Mouse (Mus musculus): ENCODE results near the gene Fbxo24. TPM values are rescaled to one million over a fixed set of nuclear protein-coding genes. Genes with fewer than 3 reads are reported as not detected.

Fbxo24 gene
- polyA plus RNA-seq, 1 experiment from 2014 or later: 0.13 TPM

DNA sequence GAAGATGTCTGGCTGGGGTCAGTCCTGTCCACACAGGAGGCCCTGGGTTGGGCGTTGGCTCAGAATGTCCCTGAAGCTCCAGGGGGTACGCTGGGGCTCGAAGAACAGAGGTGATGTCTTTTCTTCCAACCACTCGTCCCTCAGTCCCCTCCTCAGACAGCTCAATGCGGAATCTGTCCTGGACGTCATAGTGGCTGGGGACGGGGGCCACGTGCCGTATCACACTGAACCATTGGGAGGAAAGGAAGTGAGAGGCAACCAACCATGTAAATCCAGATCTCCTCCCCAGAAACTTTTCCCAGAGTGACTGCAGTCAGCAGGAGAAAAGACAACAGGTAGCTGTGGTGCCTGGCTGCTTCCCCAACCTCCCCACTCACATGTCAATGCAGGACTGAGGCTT lies 29.2 kb downstream of the Fbxo24 start:
- 48% methylated on average over 9 of the region's 9 CpGs for WGBS
- H3K4me3 ChIP-seq: peak overlapping the region; percentile 75
- peak overlapping the region; percentile 97 for H3K4me2 ChIP-seq
- no peaks in the 10 kb centered on the region for H3K27me3 ChIP-seq
- no peaks in the 10 kb centered on the region for H3K9me3 ChIP-seq
- H3K36me3 ChIP-seq: peaks cover 25% of the 10 kb centered on the region
- H3K4me1 ChIP-seq: peaks cover 33% of the 10 kb centered on the region
- H3K27ac ChIP-seq: 0 out of 2 replicates have a peak overlapping the region, but pooled peaks have one; percentile 86
- ATAC-seq (ENCODE audit: insufficient number of reproducible peaks, insufficient read depth, low FRiP score, low TSS enrichment, low read depth): no peak
- H3K9ac ChIP-seq: peak overlapping the region; percentile 88

DNA sequence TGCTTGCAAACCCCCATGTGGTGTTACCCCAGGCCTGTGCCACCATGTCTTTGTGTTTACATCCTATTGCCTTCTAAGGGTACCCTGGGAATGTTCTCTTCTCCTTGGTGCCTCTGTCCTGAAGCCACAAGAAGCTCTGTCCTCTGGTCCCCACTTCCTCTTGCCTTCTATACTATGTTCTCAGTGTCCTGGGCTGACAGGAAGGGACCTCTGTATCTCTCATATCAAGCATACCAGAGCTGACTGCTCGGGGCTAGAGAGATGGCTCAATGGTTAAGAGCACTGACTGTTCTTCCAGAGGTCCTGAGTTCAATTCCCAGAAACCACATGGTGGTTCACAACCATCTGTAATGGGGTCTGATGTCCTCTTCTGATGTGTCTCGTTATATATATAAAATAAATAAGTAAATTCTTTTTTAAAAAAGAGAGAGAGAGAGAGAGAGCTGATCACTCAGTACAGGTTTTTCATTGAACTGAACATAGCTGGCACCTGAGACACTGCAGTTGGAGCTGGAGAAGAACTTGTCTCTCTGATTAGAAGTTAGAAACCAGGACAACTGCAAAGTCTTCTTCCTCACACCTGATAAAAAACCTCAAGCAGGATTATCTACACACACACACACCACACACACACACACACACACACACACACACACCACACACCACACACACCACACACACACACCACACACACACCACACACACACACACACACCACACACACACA lies 30.5 kb downstream of the Fbxo24 start:
- Histone ChIP-seq H3K4me1 (peaks cover 26% of the 10 kb centered on the region), H3K27ac (no peak overlapping the region), H3K27me3 (no peaks in the 10 kb centered on the region), H3K4me2 (no peak overlapping the region), H3K4me3 (no peak overlapping the region), H3K36me3 (peaks cover 17% of the 10 kb centered on the region), H3K9ac (no peak overlapping the region), H3K9me3 (no peaks in the 10 kb centered on the region)
- WGBS: 85% methylated on average over 2 of the region's 2 CpGs
- ATAC-seq (ENCODE audit: insufficient number of reproducible peaks, insufficient read depth, low FRiP score, low TSS enrichment, low read depth): no peak

DNA sequence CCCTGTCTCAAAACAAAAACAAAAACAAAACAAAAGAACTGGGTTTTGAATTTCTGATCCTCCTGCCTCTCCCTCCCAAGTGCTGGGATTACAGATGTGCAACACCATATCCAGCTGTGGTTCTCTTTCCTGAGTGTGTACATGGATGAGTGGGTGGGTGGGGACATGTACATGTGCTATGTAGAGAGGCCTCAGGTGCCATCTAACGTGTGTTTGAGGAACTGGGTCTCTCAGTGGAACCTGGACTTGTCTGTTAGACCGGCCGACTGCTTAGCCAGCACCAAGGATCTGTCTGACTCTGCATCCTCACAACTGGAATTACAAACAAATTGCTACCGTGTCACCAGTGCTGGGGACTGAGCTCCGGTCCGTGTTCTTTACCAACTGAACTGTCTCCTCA lies 31.2 kb downstream of the Fbxo24 start:
- no peak overlapping the region for H3K4me2 ChIP-seq
- H3K9me3 ChIP-seq: no peaks in the 10 kb centered on the region
- H3K27me3 ChIP-seq: no peaks in the 10 kb centered on the region
- peaks cover 20% of the 10 kb centered on the region for H3K4me1 ChIP-seq
- H3K27ac ChIP-seq: no peak overlapping the region
- no peak for ATAC-seq (ENCODE audit: insufficient number of reproducible peaks, insufficient read depth, low FRiP score, low TSS enrichment, low read depth)
- WGBS: 95% methylated on average over 6 of the region's 6 CpGs
- no peak overlapping the region for H3K9ac ChIP-seq
- H3K4me3 ChIP-seq: no peak overlapping the region
- peaks cover 17% of the 10 kb centered on the region for H3K36me3 ChIP-seq

DNA sequence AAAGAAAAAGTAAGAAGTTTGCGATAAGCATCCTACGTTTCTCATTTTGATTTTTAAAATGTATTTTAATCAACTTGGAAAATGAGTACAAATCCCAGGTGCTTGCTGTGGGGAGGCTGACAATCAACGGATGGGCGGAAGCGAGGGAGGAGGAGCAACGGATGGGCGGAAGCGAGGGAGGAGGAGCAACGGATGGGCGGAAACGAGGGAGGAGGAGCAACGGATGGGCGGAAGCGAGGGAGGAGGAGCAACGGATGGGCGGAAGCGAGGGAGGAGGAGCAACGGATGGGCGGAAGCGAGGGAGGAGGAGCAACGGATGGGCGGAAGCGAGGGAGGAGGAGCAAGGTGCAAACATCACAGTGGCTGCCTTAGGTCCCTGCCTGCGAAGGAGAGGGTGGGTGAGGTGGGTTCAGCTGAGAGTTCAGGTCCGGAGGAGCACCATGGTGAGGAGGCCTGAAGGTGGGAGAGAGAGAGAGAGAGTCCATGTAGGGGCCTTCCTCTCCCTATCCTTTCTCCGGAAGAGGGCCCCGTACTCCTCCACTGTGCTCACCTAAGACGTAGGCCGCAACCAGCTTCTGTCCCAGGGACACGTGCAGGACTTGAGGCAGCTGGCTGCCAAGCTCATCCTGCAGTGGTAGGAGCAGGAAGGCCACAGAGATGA lies 32.1 kb downstream of the Fbxo24 start:
- H3K4me3 ChIP-seq: peak overlapping the region; percentile 16; the same call in 1 of the 2 replicates
- H3K36me3 ChIP-seq: peaks cover 17% of the 10 kb centered on the region
- no peaks in the 10 kb centered on the region for H3K27me3 ChIP-seq
- no peak for ATAC-seq (ENCODE audit: insufficient number of reproducible peaks, insufficient read depth, low FRiP score, low TSS enrichment, low read depth)
- no peak overlapping the region for H3K9ac ChIP-seq
- H3K4me2 ChIP-seq: peak overlapping the region; percentile 36
- peaks cover 15% of the 10 kb centered on the region for H3K4me1 ChIP-seq
- WGBS: 35% methylated on average over 25 of the region's 30 CpGs
- H3K27ac ChIP-seq: no peak overlapping the region
- no peaks in the 10 kb centered on the region for H3K9me3 ChIP-seq

DNA sequence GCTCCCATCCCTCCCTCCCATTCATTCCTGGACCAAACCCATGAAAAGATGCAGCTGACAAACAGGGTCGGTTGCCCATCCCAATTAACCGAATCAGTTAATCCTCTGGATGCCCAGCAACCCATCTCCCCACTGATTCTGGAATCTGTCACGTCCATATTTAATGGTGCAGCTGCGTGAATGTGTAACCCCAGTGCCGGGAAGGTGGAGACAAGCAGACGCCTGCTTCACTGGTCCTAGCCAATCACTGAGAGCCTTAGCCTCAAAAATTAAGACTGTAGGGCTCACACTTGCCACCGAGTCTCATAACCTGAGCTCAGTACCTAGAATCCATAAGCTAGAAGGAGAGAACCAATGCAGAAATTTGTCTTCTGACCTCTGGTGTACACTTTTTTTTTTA lies 32.9 kb downstream of the Fbxo24 start:
- WGBS: 81% methylated on average over 7 of the region's 7 CpGs
- H3K9me3 ChIP-seq: no peaks in the 10 kb centered on the region
- no peak for ATAC-seq (ENCODE audit: insufficient number of reproducible peaks, insufficient read depth, low FRiP score, low TSS enrichment, low read depth)

DNA sequence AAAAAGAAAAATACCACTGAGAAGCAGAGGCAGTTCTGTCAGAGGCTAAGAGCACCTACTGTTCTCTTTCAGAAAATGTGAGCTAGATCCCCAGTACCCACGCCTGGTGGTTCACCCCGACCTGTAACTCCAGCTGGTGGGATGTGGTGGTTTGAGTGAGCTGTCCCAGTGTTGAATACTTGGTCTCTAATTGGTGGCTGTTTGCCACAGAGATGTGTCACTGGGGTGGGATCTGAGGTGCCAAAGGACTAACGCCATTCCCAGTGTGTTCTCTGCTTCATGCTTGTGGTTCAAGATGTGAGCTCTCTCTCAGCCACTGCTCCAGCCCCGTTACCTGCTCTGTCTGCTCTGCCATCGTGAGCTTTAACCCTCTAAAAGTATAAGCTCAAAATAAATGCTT lies 38.3 kb downstream of the Fbxo24 start:
- H3K4me1 ChIP-seq: no peaks in the 10 kb centered on the region
- H3K27me3 ChIP-seq: no peaks in the 10 kb centered on the region
- H3K9ac ChIP-seq: no peak overlapping the region
- peaks cover 2% of the 10 kb centered on the region; the same call in 1 of the 2 replicates for H3K9me3 ChIP-seq
- WGBS: 76% methylated on average over 5 of the region's 5 CpGs
- H3K4me2 ChIP-seq: no peak overlapping the region
- no peak overlapping the region for H3K27ac ChIP-seq
- no peaks in the 10 kb centered on the region for H3K36me3 ChIP-seq
- H3K4me3 ChIP-seq: no peak overlapping the region
- no peak for ATAC-seq (ENCODE audit: insufficient number of reproducible peaks, insufficient read depth, low FRiP score, low TSS enrichment, low read depth)

More for the DNA sequence above, 32.9 kb downstream of the Fbxo24 start:
- H3K4me2 ChIP-seq: no peak overlapping the region
- peaks cover 15% of the 10 kb centered on the region for H3K4me1 ChIP-seq
- H3K9ac ChIP-seq: no peak overlapping the region
- H3K27me3 ChIP-seq: no peaks in the 10 kb centered on the region
- H3K27ac ChIP-seq: no peak overlapping the region
- H3K36me3 ChIP-seq: peaks cover 17% of the 10 kb centered on the region
- H3K4me3 ChIP-seq: no peak overlapping the region

DNA sequence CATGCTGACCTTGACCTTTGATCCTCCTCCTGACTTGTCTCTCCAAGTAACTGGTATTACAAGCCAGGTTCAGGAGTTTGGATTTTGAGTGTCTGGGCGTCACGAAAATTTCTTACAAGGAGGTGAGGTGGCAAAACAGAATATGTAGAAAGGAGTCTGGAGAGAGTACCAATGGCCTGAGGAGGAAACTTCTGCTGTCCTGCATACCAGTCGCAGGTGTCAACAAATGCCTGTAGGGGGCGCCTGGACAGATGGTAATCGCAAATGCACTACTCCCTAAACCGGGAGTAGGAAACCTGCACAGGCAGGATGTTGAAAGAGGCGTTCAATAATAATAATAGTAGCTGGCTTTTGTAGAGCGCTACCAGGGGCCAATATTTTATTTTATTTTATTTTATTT lies 43.8 kb downstream of the Fbxo24 start:
- H3K27ac ChIP-seq: no peak overlapping the region
- peaks cover 16% of the 10 kb centered on the region for H3K4me1 ChIP-seq
- H3K36me3 ChIP-seq: no peaks in the 10 kb centered on the region
- WGBS: 32% methylated on average over 8 of the region's 8 CpGs
- no peak overlapping the region for H3K9ac ChIP-seq
- H3K4me2 ChIP-seq: no peak overlapping the region
- H3K27me3 ChIP-seq: peaks cover 9% of the 10 kb centered on the region
- H3K9me3 ChIP-seq: peaks cover 2% of the 10 kb centered on the region; the same call in 1 of the 2 replicates
- H3K4me3 ChIP-seq: no peak overlapping the region
- ATAC-seq (ENCODE audit: insufficient number of reproducible peaks, insufficient read depth, low FRiP score, low TSS enrichment, low read depth): no peak

DNA sequence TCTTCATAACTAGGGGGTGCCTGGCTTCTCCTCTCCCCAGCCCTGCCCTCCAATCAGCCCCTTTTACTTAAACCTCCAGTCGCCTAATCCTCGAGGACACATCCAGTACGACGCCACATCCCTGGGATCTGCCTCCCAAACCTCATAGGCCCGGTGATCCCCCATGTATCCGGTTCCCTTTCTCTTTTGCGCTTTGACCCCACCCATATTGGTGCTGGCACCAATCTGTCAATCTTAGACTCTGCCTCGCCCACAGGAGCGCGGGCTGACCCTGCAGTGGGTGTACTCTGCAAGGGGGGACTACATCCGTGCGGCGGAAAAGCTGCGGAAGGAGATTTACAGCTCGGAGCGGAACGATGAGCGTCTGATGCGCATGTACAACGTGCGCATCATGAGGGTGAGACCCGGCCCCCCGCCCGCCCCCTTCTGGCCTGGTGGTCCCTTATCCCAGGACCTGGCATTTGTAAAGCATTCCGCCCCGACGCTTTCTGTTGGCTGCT lies 45.1 kb downstream of the Fbxo24 start:
- H3K27me3 ChIP-seq: peaks cover 9% of the 10 kb centered on the region
- WGBS: 14% methylated on average over 27 of the region's 27 CpGs
- peaks cover 2% of the 10 kb centered on the region; the same call in 1 of the 2 replicates for H3K9me3 ChIP-seq
- no peaks in the 10 kb centered on the region for H3K36me3 ChIP-seq
- peak overlapping the region; percentile 66 for H3K27ac ChIP-seq
- peak overlapping the region; percentile 67 for H3K4me2 ChIP-seq
- no peak for ATAC-seq (ENCODE audit: insufficient number of reproducible peaks, insufficient read depth, low FRiP score, low TSS enrichment, low read depth)
- H3K4me3 ChIP-seq: peak overlapping the region; percentile 44
- H3K9ac ChIP-seq: peak overlapping the region; percentile 62
- H3K4me1 ChIP-seq: peaks cover 16% of the 10 kb centered on the region

DNA sequence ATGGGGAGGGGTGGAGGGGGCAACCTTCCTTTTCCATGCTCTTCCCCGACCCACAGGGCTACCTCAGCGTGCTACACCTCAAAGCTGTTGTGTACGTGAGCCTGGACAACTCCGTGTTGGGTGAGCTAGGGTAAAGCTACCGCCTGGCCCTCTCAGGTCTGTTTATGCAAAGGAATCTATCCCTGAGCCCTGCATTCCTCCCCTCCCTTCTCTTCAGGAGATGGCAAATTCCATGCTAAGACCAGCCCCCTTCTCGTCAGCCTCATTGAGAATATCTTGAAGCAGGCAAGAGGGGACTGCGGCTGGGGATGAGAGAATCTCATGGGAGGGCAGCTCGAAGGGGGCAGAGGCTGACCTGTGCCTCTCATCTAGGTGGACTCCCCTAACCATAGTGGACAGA lies 46.1 kb downstream of the Fbxo24 start:
- Histone ChIP-seq H3K9ac (peak overlapping the region; percentile 62), H3K4me3 (peak overlapping the region; percentile 44), H3K9me3 (peaks cover 1% of the 10 kb centered on the region; the same call in 1 of the 2 replicates), H3K27me3 (peaks cover 9% of the 10 kb centered on the region), H3K36me3 (no peaks in the 10 kb centered on the region), H3K4me1 (peaks cover 16% of the 10 kb centered on the region), H3K4me2 (peak overlapping the region; percentile 67), H3K27ac (no peak overlapping the region)
- WGBS: 31% methylated on average over 8 of the region's 8 CpGs
- no peak for ATAC-seq (ENCODE audit: insufficient number of reproducible peaks, insufficient read depth, low FRiP score, low TSS enrichment, low read depth)

DNA sequence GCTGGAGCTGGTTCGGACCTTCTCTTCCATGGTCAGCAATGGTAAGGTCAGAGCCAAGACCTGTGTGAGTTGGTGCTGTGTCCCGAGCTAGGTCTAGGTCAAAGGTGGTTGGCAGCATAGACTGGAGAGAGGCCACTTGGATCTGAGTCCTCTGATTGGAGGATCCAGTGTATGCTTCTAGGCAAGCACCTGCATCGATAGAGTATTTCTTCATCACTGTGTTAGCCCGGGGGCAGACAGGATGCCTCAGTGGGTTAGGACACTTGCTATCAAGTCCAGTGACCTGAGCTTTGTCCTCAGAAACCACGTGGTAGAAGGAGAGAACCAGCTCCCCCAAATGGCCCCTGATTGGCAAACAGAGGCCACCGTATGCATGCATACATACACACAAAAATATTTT lies 48.6 kb downstream of the Fbxo24 start:
- no peak overlapping the region for H3K9ac ChIP-seq
- ATAC-seq (ENCODE audit: insufficient number of reproducible peaks, insufficient read depth, low FRiP score, low TSS enrichment, low read depth): no peak
- 80% methylated on average over 6 of the region's 6 CpGs for WGBS

DNA sequence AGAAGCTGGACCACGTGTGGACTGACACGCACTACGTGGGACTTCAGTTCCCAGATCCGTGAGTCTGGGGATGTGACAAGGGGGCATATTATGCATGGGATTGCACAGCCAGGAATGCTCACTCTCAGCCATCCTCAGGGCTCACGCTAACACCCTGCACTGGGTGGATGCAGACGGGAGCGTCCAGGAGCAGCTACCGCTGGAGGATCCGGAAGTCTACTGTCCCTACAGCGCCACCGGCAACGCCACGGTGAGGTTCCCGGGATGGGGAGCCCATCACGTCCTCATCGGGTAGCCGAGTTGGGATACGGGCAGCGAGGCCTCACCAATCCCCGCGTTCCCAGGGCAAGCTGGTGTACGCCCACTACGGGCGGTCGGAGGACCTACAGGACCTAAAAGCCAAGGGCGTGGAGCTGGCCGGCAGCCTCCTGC lies 54.3 kb downstream of the Fbxo24 start:
- H3K9me3 ChIP-seq: no peaks in the 10 kb centered on the region
- peak overlapping the region; percentile 33 for H3K4me3 ChIP-seq
- no peak overlapping the region for H3K27ac ChIP-seq
- H3K27me3 ChIP-seq: peaks cover 16% of the 10 kb centered on the region
- peaks cover 9% of the 10 kb centered on the region; the same call in 1 of the 2 replicates for H3K4me1 ChIP-seq
- ATAC-seq (ENCODE audit: insufficient number of reproducible peaks, insufficient read depth, low FRiP score, low TSS enrichment, low read depth): no peak
- H3K4me2 ChIP-seq: peak overlapping the region; percentile 53
- WGBS: 7% methylated on average over 27 of the region's 27 CpGs
- no peaks in the 10 kb centered on the region for H3K36me3 ChIP-seq
- H3K9ac ChIP-seq: peak overlapping the region; percentile 60

More for the DNA sequence above, 48.6 kb downstream of the Fbxo24 start:
- peaks cover 9% of the 10 kb centered on the region for H3K27me3 ChIP-seq
- peaks cover 16% of the 10 kb centered on the region for H3K4me1 ChIP-seq
- H3K27ac ChIP-seq: no peak overlapping the region
- no peak overlapping the region for H3K4me2 ChIP-seq
- H3K9me3 ChIP-seq: no peaks in the 10 kb centered on the region
- H3K36me3 ChIP-seq: no peaks in the 10 kb centered on the region
- no peak overlapping the region for H3K4me3 ChIP-seq

All from embryonic facial prominence, embryonic 13.5 days (tissue).